Mouse (Mus musculus): Measurements from ENCODE around the gene Zfp184. TPM values are rescaled to one million over a fixed set of nuclear protein-coding genes. Genes with fewer than 3 reads are reported as not detected.

The Zfp184 gene
- total and polyA plus RNA-seq, 3 experiments, result 0.42 to 1.0 TPM; not detected in 1

GRCm38 (mm10) chr13:21913854-21914253 is 31.0 kb upstream of the Zfp184 start:
- no peaks in the 10 kb centered on the region for H3K27me3 ChIP-seq (ENCODE audit: control insufficient read depth in 1 of 2, insufficient read depth in 2 of 2, low read length in 2 of 2)
- no peaks in the 10 kb centered on the region for H3K9me3 ChIP-seq (replicated peaks; ENCODE audit: insufficient read depth, low read length)
- H3K79me2 ChIP-seq (ENCODE audit: control insufficient read depth, insufficient read depth, low read length, poor library complexity), result no peaks in the 10 kb centered on the region
- no peak for DNase-seq (ENCODE audit: low read depth, low spot score)
- peak overlapping the region; percentile 28 for H3K9ac ChIP-seq (ENCODE audit: control insufficient read depth, low read depth, low read length, poor library complexity, severe bottlenecking)
- H3K36me3 ChIP-seq (ENCODE audit: control insufficient read depth in 1 of 2, insufficient read depth in 2 of 2, low read length in 2 of 2), result peaks cover 0 to 23% of the 10 kb centered on the region in 2 experiments; a peak in 2 of 4 replicates
- peaks cover 0 to 9% of the 10 kb centered on the region in 2 experiments; a peak in 2 of 4 replicates for H3K4me1 ChIP-seq (ENCODE audit: control insufficient read depth in 1 of 2, insufficient read depth in 2 of 2, low read length in 2 of 2)
- no peak overlapping the region for H3K27ac ChIP-seq (ENCODE audit: control insufficient read depth, low read depth, low read length)
- peak overlapping the region; percentile 52 to 53 for H3K4me3 ChIP-seq (ENCODE audit: control insufficient read depth in 1 of 2, insufficient read depth in 1 of 2, low read depth in 2 of 2, low read length in 2 of 2)
- TF ChIP-seq CTCF (IDR thresholded peaks at IDR 0.05 in 2 of 3, conservative IDR thresholded peaks at IDR 0.05 in 1 of 3; ENCODE audit: control insufficient read depth in 1 of 3, insufficient read depth in 1 of 3, low read depth in 2 of 3, low read length in 3 of 3, poor library complexity in 1 of 3, severe bottlenecking in 1 of 3) (no peak), E2F4 (IDR thresholded peaks at IDR 0.05; ENCODE audit: borderline replicate concordance, low read depth, low read length) (no peak), JUND (IDR thresholded peaks at IDR 0.05; ENCODE audit: low read depth, low read length) (no peak), MYC (IDR thresholded peaks at IDR 0.05; ENCODE audit: low read depth, low read length) (no peak), BHLHE40 (IDR thresholded peaks at IDR 0.05; ENCODE audit: borderline replicate concordance, low read depth, low read length) (no peak), GATA1 (IDR thresholded peaks at IDR 0.05; ENCODE audit: low read depth, low read length) (no peak), MAFK (IDR thresholded peaks at IDR 0.05; ENCODE audit: borderline replicate concordance, low read depth, low read length) (no peak), KAT2A (conservative IDR thresholded peaks at IDR 0.05; ENCODE audit: low read depth, low read length) (no peak), NRF1 (IDR thresholded peaks at IDR 0.05; ENCODE audit: insufficient read depth, low read depth, low read length, poor library complexity, severe bottlenecking) (no peak), ELF1 (IDR thresholded peaks at IDR 0.05; ENCODE audit: low read depth, low read length) (no peak), RAD21 (IDR thresholded peaks at IDR 0.05; ENCODE audit: low read depth, low read length) (no peak), POLR2A (IDR thresholded peaks at IDR 0.05; ENCODE audit: control insufficient read depth in 1 of 2, insufficient read depth in 1 of 2, low read depth in 1 of 2, low read length in 2 of 2, poor library complexity in 1 of 2) (no peak), USF1 (IDR thresholded peaks at IDR 0.05; ENCODE audit: low read depth, low read length) (no peak), ZMIZ1 (IDR thresholded peaks at IDR 0.05; ENCODE audit: low read depth, low read length) (no peak), ZNF384 (IDR thresholded peaks at IDR 0.05; ENCODE audit: low read depth, low read length) (no peak), MAX (IDR thresholded peaks at IDR 0.05; ENCODE audit: low read length) (no peak), TCF12 (IDR thresholded peaks at IDR 0.05; ENCODE audit: low read depth, low read length) (no peak), TAL1 (IDR thresholded peaks at IDR 0.05; ENCODE audit: low read length) (no peak)

GRCm38 (mm10) chr13:21914599-21914998 is 30.3 kb upstream of the Zfp184 start:
- no peaks in the 10 kb centered on the region for H3K9me3 ChIP-seq (replicated peaks; ENCODE audit: insufficient read depth, low read length)
- DNase-seq (ENCODE audit: low read depth, low spot score), result peak; percentile 88
- H3K27ac ChIP-seq (ENCODE audit: control insufficient read depth, low read depth, low read length), result no peak overlapping the region
- TF ChIP-seq JUND (IDR thresholded peaks at IDR 0.05; ENCODE audit: low read depth, low read length) (no peak), ZNF384 (IDR thresholded peaks at IDR 0.05; ENCODE audit: low read depth, low read length) (no peak), TBP (IDR thresholded peaks at IDR 0.05; ENCODE audit: low read depth, low read length) (peak; percentile 100), SMC3 (IDR thresholded peaks at IDR 0.05; ENCODE audit: low read depth, low read length) (no peak), SIN3A (IDR thresholded peaks at IDR 0.05; ENCODE audit: low read length) (no peak), UBTF (IDR thresholded peaks at IDR 0.05; ENCODE audit: borderline replicate concordance, insufficient read depth, low read depth, low read length) (no peak), HCFC1 (IDR thresholded peaks at IDR 0.05; ENCODE audit: low read depth, low read length) (no peak), ETS1 (IDR thresholded peaks at IDR 0.05; ENCODE audit: low read depth, low read length) (no peak), CTCF (IDR thresholded peaks at IDR 0.05 in 2 of 3, conservative IDR thresholded peaks at IDR 0.05 in 1 of 3; ENCODE audit: control insufficient read depth in 1 of 3, insufficient read depth in 1 of 3, low read depth in 2 of 3, low read length in 3 of 3, poor library complexity in 1 of 3, severe bottlenecking in 1 of 3) (no peak), CHD1 (IDR thresholded peaks at IDR 0.05; ENCODE audit: low read depth, low read length) (no peak), BHLHE40 (IDR thresholded peaks at IDR 0.05; ENCODE audit: borderline replicate concordance, low read depth, low read length) (no peak), GATA1 (IDR thresholded peaks at IDR 0.05; ENCODE audit: low read depth, low read length) (peak; percentile 44; the same call in 1 of the 2 replicates), E2F4 (IDR thresholded peaks at IDR 0.05; ENCODE audit: borderline replicate concordance, low read depth, low read length) (no peak), MYB (IDR thresholded peaks at IDR 0.05; ENCODE audit: low read depth, low read length) (no peak)
- no peaks in the 10 kb centered on the region for H3K27me3 ChIP-seq (ENCODE audit: control insufficient read depth in 1 of 2, insufficient read depth in 2 of 2, low read length in 2 of 2)
- H3K79me2 ChIP-seq (ENCODE audit: control insufficient read depth, insufficient read depth, low read length, poor library complexity), result no peaks in the 10 kb centered on the region
- H3K4me1 ChIP-seq (ENCODE audit: control insufficient read depth in 1 of 2, insufficient read depth in 2 of 2, low read length in 2 of 2), result peaks cover 0 to 9% of the 10 kb centered on the region in 2 experiments; a peak in 2 of 4 replicates
- peak overlapping the region; percentile 28 for H3K9ac ChIP-seq (ENCODE audit: control insufficient read depth, low read depth, low read length, poor library complexity, severe bottlenecking)
- peaks cover 0 to 19% of the 10 kb centered on the region in 2 experiments; a peak in 2 of 4 replicates for H3K36me3 ChIP-seq (ENCODE audit: control insufficient read depth in 1 of 2, insufficient read depth in 2 of 2, low read length in 2 of 2)
- peak overlapping the region; percentile 52 to 53 for H3K4me3 ChIP-seq (ENCODE audit: control insufficient read depth in 1 of 2, insufficient read depth in 1 of 2, low read depth in 2 of 2, low read length in 2 of 2)
